Mouse (Mus musculus) liver, embryonic 14.5 days (tissue): ENCODE measurements around the gene Naa30.

Source experiments
- CTCF ChIP-seq: IDR thresholded peaks from 2 replicates; pipeline ENCODE4 v1.5.1; 2016; ENCODE audit warnings: antibody characterized with exemption, low read depth, control low read depth
- EP300 ChIP-seq: IDR thresholded peaks from 2 replicates; pipeline ENCODE4 v1.6.1; 2016; ENCODE audit warnings: antibody characterized with exemption, low read depth

DNA sequence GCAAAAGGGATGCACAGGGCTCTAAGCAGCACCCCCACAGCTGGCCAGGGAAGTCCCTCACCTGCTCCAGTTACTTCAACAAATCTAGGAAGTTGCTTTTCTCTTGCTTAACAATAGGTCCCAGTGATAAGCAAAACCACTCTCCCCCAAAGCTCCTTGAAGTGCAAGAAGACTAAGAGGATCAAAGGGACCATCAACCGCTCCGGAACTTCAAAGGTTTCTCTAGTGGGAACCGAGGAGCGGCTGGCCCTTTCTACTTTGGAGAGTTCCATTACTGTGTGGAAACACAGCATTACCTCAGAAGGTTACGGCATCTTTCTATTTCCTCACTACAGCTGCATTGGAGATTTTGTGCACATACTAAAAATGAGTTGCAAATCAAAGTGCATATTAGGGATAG, 16.5 kb upstream of the Naa30 start:
- TF ChIP-seq EP300 (no peak), CTCF (no peak)
